Mouse (Mus musculus) heart, embryonic 16.5 days (tissue): ENCODE measurements at regions not wholly inside any gene's neighbourhood (a gene's known extent, or its start where the extent isn't known, plus 50 kb on each side); places are given as distances from the start of the nearest gene placed in this dataset.

Experiments used
- ATAC-seq: fragments of 200-750 bp; cut with Nextera tagmentation; replicated peaks from 2 replicates; pipeline ENCODE4 v1.8.0; 2017; ENCODE audit warnings: moderate number of reproducible peaks; ENCODE audit not compliant: insufficient read depth, low FRiP score; ENCODE audit errors: extremely low read depth
- H3K27ac ChIP-seq: fragments of 300-500 bp; sonication (generic); 2 replicates; pipeline ENCODE4 v1.5.1; 2014; ENCODE audit warnings: mild to moderate bottlenecking, low read length, control low read depth, moderate library complexity
- H3K27me3 ChIP-seq: fragments of 300-500 bp; sonication (generic); 2 replicates; pipeline ENCODE4 v1.6.1; 2014; ENCODE audit warnings: low read length, mixed read lengths; ENCODE audit not compliant: control insufficient read depth, insufficient read depth
- H3K36me3 ChIP-seq: fragments of 300-500 bp; sonication (generic); 2 replicates; pipeline ENCODE4 v1.6.1; 2014; ENCODE audit not compliant: control insufficient read depth, insufficient read depth
- H3K4me1 ChIP-seq: fragments of 300-500 bp; sonication (generic); 2 replicates; pipeline ENCODE4 v1.6.1; 2014; ENCODE audit warnings: low read length, mixed read lengths; ENCODE audit not compliant: control insufficient read depth, insufficient read depth
- H3K4me2 ChIP-seq: fragments of 300-500 bp; sonication (generic); 2 replicates; pipeline ENCODE4 v1.6.1; 2014; ENCODE audit warnings: low read depth, mild to moderate bottlenecking, control low read depth, low read length
- H3K4me3 ChIP-seq: fragments of 300-500 bp; sonication (generic); 2 replicates; pipeline ENCODE4 v1.5.1; 2014; ENCODE audit warnings: mild to moderate bottlenecking, control low read depth, low read length
- H3K9ac ChIP-seq: fragments of 300-500 bp; sonication (generic); 2 replicates; pipeline ENCODE4 v1.6.1; 2014; ENCODE audit warnings: low read length, control low read depth
- H3K9me3 ChIP-seq: fragments of 300-500 bp; sonication (generic); replicated peaks from 2 replicates; pipeline ENCODE4 v1.6.1; 2016; ENCODE audit warnings: low read length; ENCODE audit not compliant: control insufficient read depth
- WGBS: fragments of 180-500 bp; shearing (Covaris S2); extraction: QIAGEN DNeasy Blood & Tissue Kit; methylation state at CpG from one replicate; pipeline ENCODE4 v1.1.7; 2014; 5-methylcytosine and 5-hydroxymethylcytosine counted together

GRCm38 (mm10) chr1:150160314-150160713 is 60.5 kb downstream of the Ptgs2 start:
- Histone ChIP-seq H3K27ac (no peak overlapping the region), H3K4me3 (no peak overlapping the region), H3K36me3 (no peaks in the 10 kb centered on the region), H3K4me1 (no peaks in the 10 kb centered on the region), H3K9ac (no peak overlapping the region), H3K4me2 (no peak overlapping the region), H3K27me3 (no peaks in the 10 kb centered on the region), H3K9me3 (0 out of 2 replicates have a peak, but pooled peaks cover 2% of the 10 kb centered on the region)
- WGBS, result 70% methylated on average over 2 of the region's 2 CpGs
- no peak for ATAC-seq

GRCm38 (mm10) chr1:150164890-150165596 is 65.2 kb downstream of the Ptgs2 start:
- H3K9me3 ChIP-seq, result no peaks in the 10 kb centered on the region
- no peaks in the 10 kb centered on the region for H3K4me1 ChIP-seq
- no peaks in the 10 kb centered on the region for H3K36me3 ChIP-seq
- no peak overlapping the region for H3K27ac ChIP-seq
- WGBS, result 60% methylated on average over 17 of the region's 17 CpGs
- ATAC-seq, result 0 out of 2 replicates have a peak, but pooled peaks have one; percentile 28
- H3K27me3 ChIP-seq, result no peaks in the 10 kb centered on the region
- no peak overlapping the region for H3K4me3 ChIP-seq
- H3K9ac ChIP-seq, result no peak overlapping the region
- no peak overlapping the region for H3K4me2 ChIP-seq

GRCm38 (mm10) chr1:150165597-150165973 is 65.8 kb downstream of the Ptgs2 start:
- H3K27me3 ChIP-seq, result no peaks in the 10 kb centered on the region
- WGBS, result 72% methylated on average over 7 of the region's 7 CpGs

GRCm38 (mm10) chr1:150167172-150167571 is 67.3 kb downstream of the Ptgs2 start:
- no peak for ATAC-seq
- no peaks in the 10 kb centered on the region for H3K9me3 ChIP-seq
- H3K4me3 ChIP-seq, result no peak overlapping the region
- no peaks in the 10 kb centered on the region for H3K27me3 ChIP-seq
- H3K4me2 ChIP-seq, result no peak overlapping the region
- no peaks in the 10 kb centered on the region for H3K36me3 ChIP-seq
- H3K9ac ChIP-seq, result no peak overlapping the region
- H3K4me1 ChIP-seq, result no peaks in the 10 kb centered on the region
- no peak overlapping the region for H3K27ac ChIP-seq

More at GRCm38 (mm10) chr1:150165597-150165973, 65.8 kb downstream of the Ptgs2 start:
- Histone ChIP-seq H3K4me3 (no peak overlapping the region), H3K9me3 (no peaks in the 10 kb centered on the region), H3K9ac (no peak overlapping the region), H3K27ac (no peak overlapping the region), H3K36me3 (no peaks in the 10 kb centered on the region), H3K4me2 (no peak overlapping the region), H3K4me1 (no peaks in the 10 kb centered on the region)
- ATAC-seq, result no peak

- Histone ChIP-seq H3K4me1 (no peaks in the 10 kb centered on the region), H3K4me3 (no peak overlapping the region), H3K9ac (no peak overlapping the region), H3K9me3 (no peaks in the 10 kb centered on the region), H3K36me3 (no peaks in the 10 kb centered on the region), H3K4me2 (no peak overlapping the region), H3K27ac (no peak overlapping the region), H3K27me3 (no peaks in the 10 kb centered on the region)
- WGBS, result 53% methylated on average over 3 of the region's 3 CpGs
- no peak for ATAC-seq
Measured at GRCm38 (mm10) chr1:150174204-150174603, 74.4 kb downstream of the Ptgs2 start.

- Histone ChIP-seq H3K27me3 (no peaks in the 10 kb centered on the region), H3K9ac (no peak overlapping the region), H3K4me1 (no peaks in the 10 kb centered on the region), H3K27ac (no peak overlapping the region), H3K4me3 (no peak overlapping the region), H3K9me3 (no peaks in the 10 kb centered on the region), H3K36me3 (no peaks in the 10 kb centered on the region), H3K4me2 (no peak overlapping the region)
- 90% methylated on average over 1 of the region's 1 CpGs for WGBS
- ATAC-seq, result no peak
Measured at GRCm38 (mm10) chr1:150177029-150177740, 77.4 kb downstream of the Ptgs2 start.

GRCm38 (mm10) chr1:150202022-150202421 is 102.2 kb downstream of the Ptgs2 start:
- Histone ChIP-seq H3K9ac (no peak overlapping the region), H3K27me3 (no peaks in the 10 kb centered on the region), H3K4me2 (no peak overlapping the region), H3K36me3 (no peaks in the 10 kb centered on the region), H3K4me3 (no peak overlapping the region), H3K4me1 (no peaks in the 10 kb centered on the region), H3K27ac (no peak overlapping the region), H3K9me3 (no peaks in the 10 kb centered on the region)
- WGBS, result 76% methylated on average over 2 of the region's 2 CpGs
- ATAC-seq, result no peak

- H3K27ac ChIP-seq, result no peak overlapping the region
- no peak for ATAC-seq
Measured at GRCm38 (mm10) chr1:150212454-150212853, 106.8 kb upstream of the Pdc start.

GRCm38 (mm10) chr1:150216672-150217071 is 102.5 kb upstream of the Pdc start:
- H3K9ac ChIP-seq, result no peak overlapping the region
- ATAC-seq, result no peak
- 80% methylated on average over 3 of the region's 3 CpGs for whole genome bisulfite sequencing
- no peak overlapping the region for H3K27ac ChIP-seq
- H3K4me3 ChIP-seq, result no peak overlapping the region
- H3K4me2 ChIP-seq, result no peak overlapping the region
- H3K9me3 ChIP-seq, result no peaks in the 10 kb centered on the region
- no peaks in the 10 kb centered on the region for H3K27me3 ChIP-seq
- no peaks in the 10 kb centered on the region for H3K4me1 ChIP-seq
- H3K36me3 ChIP-seq, result no peaks in the 10 kb centered on the region

More at GRCm38 (mm10) chr1:150212454-150212853, 106.8 kb upstream of the Pdc start:
- no peaks in the 10 kb centered on the region for H3K36me3 ChIP-seq
- no peaks in the 10 kb centered on the region for H3K4me1 ChIP-seq
- no peak overlapping the region for H3K4me3 ChIP-seq
- H3K9ac ChIP-seq, result no peak overlapping the region
- no peaks in the 10 kb centered on the region for H3K27me3 ChIP-seq
- H3K9me3 ChIP-seq, result no peaks in the 10 kb centered on the region
- H3K4me2 ChIP-seq, result no peak overlapping the region
